Mouse (Mus musculus): ENCODE results near the gene Plxnc1. TPM values are rescaled to one million over a fixed set of nuclear protein-coding genes. Genes with fewer than 3 reads are reported as not detected.

Gene Plxnc1
- total and polyA plus RNA-seq, 3 experiments, result 27.6 to 34.4 (median 33.0) TPM

DNA sequence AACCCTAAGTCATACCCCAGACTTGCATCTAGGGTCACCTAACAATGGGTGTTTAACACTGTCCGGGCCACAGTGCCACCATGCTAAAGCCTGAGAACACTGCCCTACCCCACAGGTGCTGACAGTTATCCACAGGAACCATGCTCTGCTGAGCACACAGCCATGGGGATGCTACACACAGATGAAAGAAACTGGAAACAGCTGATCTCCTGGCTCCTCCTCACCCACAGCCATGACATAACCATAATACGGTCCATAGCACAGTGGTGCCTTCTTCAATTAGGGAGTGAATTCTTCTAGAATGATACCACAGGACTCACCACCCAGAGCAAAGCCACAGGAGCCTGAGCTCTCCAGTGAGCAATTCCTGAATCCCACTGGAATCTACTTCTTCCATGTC, 118.7 kb downstream of the Plxnc1 start (continued):
- peak; percentile 92 for TF ChIP-seq PAX5 (IDR thresholded peaks at IDR 0.05; ENCODE audit: low read length)
- TF ChIP-seq MAX (IDR thresholded peaks at IDR 0.05; ENCODE audit: low read length), result peak; percentile 72
- TF ChIP-seq EP300 (IDR thresholded peaks at IDR 0.05; ENCODE audit: low read length), result peak; percentile 90
- no peak; the same call in 1 of the 2 replicates for TF ChIP-seq SMC3 (IDR thresholded peaks at IDR 0.05; ENCODE audit: low read depth, low read length)
- no peak for TF ChIP-seq ZKSCAN1 (IDR thresholded peaks at IDR 0.05; ENCODE audit: borderline replicate concordance, low read depth, low read length)
- peak; percentile 66; the same call in 1 of the 2 replicates for TF ChIP-seq MXI1 (IDR thresholded peaks at IDR 0.05; ENCODE audit: low read depth, low read length)
- no peak for TF ChIP-seq E2F4 (IDR thresholded peaks at IDR 0.05; ENCODE audit: insufficient replicate concordance, low read depth, low read length)
- peak; percentile 40; the same call in 1 of the 2 replicates for TF ChIP-seq MAFK (IDR thresholded peaks at IDR 0.05; ENCODE audit: insufficient replicate concordance, low read length)
- TF ChIP-seq ZMIZ1 (IDR thresholded peaks at IDR 0.05; ENCODE audit: low read depth, low read length), result 0 out of 2 replicates have a peak, but pooled peaks have one; percentile 41
- peak; percentile 83 for TF ChIP-seq BHLHE40 (IDR thresholded peaks at IDR 0.05; ENCODE audit: low read depth, low read length)
- no peak for TF ChIP-seq ZNF384 (IDR thresholded peaks at IDR 0.05; ENCODE audit: low read depth, low read length)

DNA sequence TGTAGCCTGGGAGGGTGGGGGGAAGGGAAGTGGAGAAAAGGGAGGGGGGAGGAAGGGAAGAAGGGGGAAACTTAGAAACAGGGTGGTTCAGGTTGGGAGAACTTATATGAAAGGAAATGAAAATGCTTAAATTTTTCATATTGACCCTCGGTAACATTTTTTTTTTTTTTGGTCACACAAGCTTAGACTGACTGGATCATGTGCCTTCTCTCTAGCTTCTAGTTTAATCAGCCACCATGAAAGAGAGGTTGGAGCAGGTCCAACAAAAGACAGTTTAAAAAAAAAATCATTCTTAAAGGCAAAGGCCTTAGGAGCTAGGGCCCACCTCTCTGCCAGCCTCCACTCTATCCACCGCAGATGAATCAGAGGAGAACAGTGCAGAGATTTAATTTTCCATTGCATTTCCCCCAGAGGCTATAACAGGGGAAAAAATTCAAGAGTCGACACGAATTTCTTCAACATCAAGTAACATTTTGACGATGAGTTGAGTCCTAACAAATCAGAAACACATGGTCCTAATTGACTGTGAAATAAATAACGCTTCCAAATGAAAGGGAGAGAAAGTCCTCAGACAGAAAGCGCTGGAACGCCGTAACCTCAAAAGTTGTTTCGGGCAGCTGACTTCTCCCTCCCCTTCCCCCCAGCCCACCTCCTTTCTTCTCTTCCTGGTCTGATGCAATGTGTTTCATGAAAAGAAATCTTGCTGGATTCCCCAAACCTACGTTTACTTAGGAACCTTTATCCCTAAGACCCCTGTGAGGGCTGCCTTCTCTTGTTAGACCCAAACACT, 120.5 kb downstream of the Plxnc1 start:
- dilution Hi-C loops (cut with MboI; ENCODE audit: extremely low pct_ligation_motif_present, extremely low pct_unique_long_range_greater_than_20kb, low sequenced_read_pairs), result loop anchor here (25.0 kb wide), 1 partner anchor 88 kb away; no protein-coding TSS in a partner anchor
- Histone ChIP-seq H3K4me2 (ENCODE audit: insufficient read depth, low read depth, poor library complexity, severe bottlenecking) (peak overlapping the region; percentile 69), H3K9me3 (replicated peaks; ENCODE audit: low read length) (peaks cover 2% of the 10 kb centered on the region), H3K79me2 (replicated peaks; ENCODE audit: control insufficient read depth, extremely low read depth, insufficient read depth, poor library complexity, severe bottlenecking) (peaks cover 5% of the 10 kb centered on the region; the same call in 1 of the 2 replicates), H3K4me1 (ENCODE audit: control insufficient read depth in 1 of 2, insufficient read depth in 2 of 2) (peaks cover 21 to 81% of the 10 kb centered on the region in 2 experiments), H3K36me3 (replicated peaks in 1 of 2; ENCODE audit: control insufficient read depth in 1 of 2, insufficient read depth in 1 of 2, low read length in 1 of 2) (peaks cover 28 to 52% of the 10 kb centered on the region in 2 experiments), H3K27me3 (replicated peaks) (no peaks in the 10 kb centered on the region), H3K27ac (ENCODE audit: insufficient read depth, low read depth) (peak overlapping the region; percentile 99), H3K9ac (ENCODE audit: insufficient read depth, low read depth) (peak overlapping the region; percentile 73), H3K4me3 (replicated peaks in 1 of 3; ENCODE audit: low read depth in 2 of 3, low read length in 2 of 3, poor library complexity in 1 of 3) (peak overlapping the region in 1 of 3 experiments; percentile 17)
- peak; percentile 69 for DNase-seq (ENCODE audit: extremely low read depth)
- in situ Hi-C loops (cut with MboI; ENCODE audit: low pct_ligation_motif_present, low pct_unique_long_range_greater_than_20kb, low sequenced_read_pairs), result no loop called here
- TF ChIP-seq ZNF384 (IDR thresholded peaks at IDR 0.05; ENCODE audit: low read depth, low read length), result peak; percentile 79
- TF ChIP-seq ELF1 (IDR thresholded peaks at IDR 0.05; ENCODE audit: low read depth, low read length), result peak; percentile 72
- TF ChIP-seq RAD21 (IDR thresholded peaks at IDR 0.05; ENCODE audit: low read depth, low read length), result no peak; the same call in 1 of the 2 replicates
- TF ChIP-seq MAX (IDR thresholded peaks at IDR 0.05; ENCODE audit: low read length), result peak; percentile 69; the same call in 1 of the 2 replicates
- TF ChIP-seq TBP (conservative IDR thresholded peaks at IDR 0.05; ENCODE audit: low read depth, low read length), result no peak
- no peak for TF ChIP-seq ZMIZ1 (IDR thresholded peaks at IDR 0.05; ENCODE audit: low read depth, low read length)
- TF ChIP-seq POLR2AphosphoS2 (IDR thresholded peaks at IDR 0.05; ENCODE audit: low read depth, low read length), result no peak
- peak; percentile 56; the same call in 1 of the 2 replicates for TF ChIP-seq MYC (IDR thresholded peaks at IDR 0.05; ENCODE audit: low read depth, low read length)
- TF ChIP-seq RCOR1 (conservative IDR thresholded peaks at IDR 0.05; ENCODE audit: low read depth, low read length), result peak; percentile 80
- no peak for TF ChIP-seq UBTF (IDR thresholded peaks at IDR 0.05; ENCODE audit: low read depth, low read length)
- no peak for TF ChIP-seq USF1 (IDR thresholded peaks at IDR 0.05; ENCODE audit: low read depth, low read length)
- TF ChIP-seq MEF2A (IDR thresholded peaks at IDR 0.05; ENCODE audit: borderline replicate concordance, low read depth, low read length), result peak; percentile 41; the same call in 1 of the 2 replicates
- TF ChIP-seq ETS1 (conservative IDR thresholded peaks at IDR 0.05; ENCODE audit: low read depth, low read length), result peak; percentile 52
- TF ChIP-seq HCFC1 (IDR thresholded peaks at IDR 0.05; ENCODE audit: low read depth, low read length), result peak; percentile 31; the same call in 1 of the 2 replicates
- TF ChIP-seq ZKSCAN1 (IDR thresholded peaks at IDR 0.05; ENCODE audit: borderline replicate concordance, low read depth, low read length), result no peak
- TF ChIP-seq POLR2A (IDR thresholded peaks at IDR 0.05; ENCODE audit: low read depth, low read length), result peak; percentile 22; the same call in 1 of the 2 replicates
- no peak; the same call in 1 of the 2 replicates for TF ChIP-seq SMC3 (IDR thresholded peaks at IDR 0.05; ENCODE audit: low read depth, low read length)
- TF ChIP-seq JUND (conservative IDR thresholded peaks at IDR 0.05; ENCODE audit: low read depth, low read length), result 0 out of 2 replicates have a peak, but pooled peaks have one; percentile 61
- peak; percentile 32 for TF ChIP-seq MAZ (IDR thresholded peaks at IDR 0.05; ENCODE audit: low read depth, low read length)
- TF ChIP-seq JUN (IDR thresholded peaks at IDR 0.05; ENCODE audit: insufficient read depth, low read depth, low read length), result no peak
- peak; percentile 87 for TF ChIP-seq EP300 (IDR thresholded peaks at IDR 0.05; ENCODE audit: low read length)
- peak; percentile 73 for TF ChIP-seq CHD2 (IDR thresholded peaks at IDR 0.05; ENCODE audit: low read length)
- TF ChIP-seq E2F4 (IDR thresholded peaks at IDR 0.05; ENCODE audit: insufficient replicate concordance, low read depth, low read length), result no peak
- TF ChIP-seq NELFE (IDR thresholded peaks at IDR 0.05; ENCODE audit: low read depth, low read length), result 0 out of 2 replicates have a peak, but pooled peaks have one; percentile 14
- no peak for TF ChIP-seq NRF1 (IDR thresholded peaks at IDR 0.05; ENCODE audit: low read depth, low read length)
- no peak for TF ChIP-seq IRF4 (IDR thresholded peaks at IDR 0.05; ENCODE audit: low read depth, low read length)
- no peak for TF ChIP-seq CTCF (conservative IDR thresholded peaks at IDR 0.05 in 1 of 2, IDR thresholded peaks at IDR 0.05 in 1 of 2; ENCODE audit: low read depth in 2 of 2, low read length in 2 of 2)
- TF ChIP-seq MAFK (IDR thresholded peaks at IDR 0.05; ENCODE audit: insufficient replicate concordance, low read length), result no peak
- peak; percentile 25; the same call in 1 of the 2 replicates for TF ChIP-seq TCF12 (IDR thresholded peaks at IDR 0.05; ENCODE audit: low read depth, low read length)
- peak; percentile 90; the same call in 1 of the 2 replicates for TF ChIP-seq CHD1 (IDR thresholded peaks at IDR 0.05; ENCODE audit: low read depth, low read length)

All from CH12.LX (cell line).